Mouse (Mus musculus) right cerebral cortex, postnatal 10 days (tissue): ENCODE results near the gene Bcas2.
A peak's percentile ranks its signal among the peaks of the same experiment; 100 is the strongest.

Experiments used
- DNase-seq, 2 experiments: peaks; one replicate each; pipeline ENCODE4 v3.0.0; 2021; ENCODE audit warnings: low spot score in 2 of 2

The Bcas2 gene

GRCm38 (mm10) chr3:103171505-103172267 is at the start of gene Bcas2:
Bcas2 (plus strand) TSS chr3:103171655.
- DNase-seq, result peak; percentile 99 to 100

GRCm38 (mm10) chr3:103123636-103124035 is 47.8 kb upstream of the Bcas2 start:
- DNase-seq, result no peak

DNA sequence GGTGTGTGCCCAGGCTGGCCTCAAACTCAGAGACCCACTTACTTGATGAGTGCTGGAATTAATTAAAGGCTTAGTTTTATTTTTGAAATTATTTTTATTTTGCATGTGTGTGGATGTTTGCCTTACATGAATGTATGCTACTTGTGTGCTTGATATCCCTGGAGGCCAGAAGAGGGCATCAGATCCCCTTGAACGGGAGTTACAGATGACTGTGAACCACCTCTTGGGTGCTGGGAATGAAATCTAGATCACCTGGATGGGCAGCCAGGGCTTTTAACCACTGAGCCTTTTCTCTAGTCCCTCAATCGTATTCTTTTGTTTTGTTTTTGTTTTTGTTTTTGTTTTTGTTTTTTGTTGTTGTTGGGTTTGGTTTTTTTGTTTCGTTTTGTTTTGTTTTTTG is 45.3 kb upstream of the Bcas2 start:
- DNase-seq, result no peak

DNA sequence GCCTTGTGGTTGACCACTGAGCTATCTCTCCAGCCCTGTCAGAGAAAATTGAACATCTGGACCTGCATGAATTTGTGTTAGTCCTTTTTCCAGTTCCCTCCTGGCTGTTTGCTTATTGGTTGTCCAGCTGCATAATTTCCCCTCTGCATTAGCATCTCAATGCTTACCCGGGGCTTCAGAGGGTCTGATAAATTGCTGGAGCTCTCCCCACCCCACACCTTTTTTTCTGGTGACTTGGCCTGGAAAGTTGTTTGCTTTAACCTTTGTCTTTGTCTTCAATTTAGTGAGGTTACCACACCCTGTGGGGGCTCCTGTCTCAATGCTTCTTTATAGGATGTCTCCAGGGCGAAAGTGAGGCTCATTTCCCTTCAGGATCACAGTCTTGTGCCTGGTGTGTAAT is 44.3 kb upstream of the Bcas2 start:
- DNase-seq, result no peak

DNA sequence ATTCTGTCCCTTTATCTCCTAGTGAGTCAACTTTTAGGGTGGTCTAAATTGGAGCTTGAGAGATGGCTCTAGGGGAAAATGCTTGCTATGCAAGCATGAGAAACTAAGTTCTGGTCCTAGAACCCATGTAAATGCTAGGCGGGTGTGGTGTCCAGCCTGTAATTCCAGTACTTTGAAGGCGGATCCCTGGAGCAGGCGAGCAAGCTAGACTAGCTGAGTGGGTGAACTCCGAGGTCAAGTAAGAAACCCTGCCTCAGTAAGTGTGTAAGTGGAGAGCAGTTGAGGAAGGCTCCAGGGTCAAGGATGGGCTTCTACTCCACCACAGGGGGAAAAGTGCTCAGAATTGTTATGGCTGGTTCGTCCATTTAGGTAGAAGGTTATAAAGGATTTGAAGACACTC is 43.7 kb upstream of the Bcas2 start:
- DNase-seq, result no peak

DNA sequence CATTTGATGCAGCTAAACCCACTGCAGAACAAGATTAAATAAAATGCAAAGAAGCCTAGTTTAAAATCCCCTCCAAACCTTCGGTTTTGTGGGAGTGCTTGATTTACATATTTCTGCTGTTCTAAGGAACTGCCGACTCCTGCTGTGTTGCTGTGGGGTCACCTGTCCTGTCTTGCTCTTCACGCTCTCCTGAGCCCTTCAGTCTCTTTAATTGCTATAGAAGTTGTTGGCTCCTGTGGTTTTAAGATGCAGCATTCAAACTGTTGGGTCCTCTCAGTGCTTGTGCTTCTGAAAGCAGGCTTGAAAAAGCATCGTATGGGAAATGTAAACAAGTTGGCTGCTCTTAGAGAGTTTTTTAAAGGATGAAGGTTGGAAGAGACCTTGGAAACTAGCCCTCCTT is 43.2 kb upstream of the Bcas2 start:
- DNase-seq, result no peak

DNA sequence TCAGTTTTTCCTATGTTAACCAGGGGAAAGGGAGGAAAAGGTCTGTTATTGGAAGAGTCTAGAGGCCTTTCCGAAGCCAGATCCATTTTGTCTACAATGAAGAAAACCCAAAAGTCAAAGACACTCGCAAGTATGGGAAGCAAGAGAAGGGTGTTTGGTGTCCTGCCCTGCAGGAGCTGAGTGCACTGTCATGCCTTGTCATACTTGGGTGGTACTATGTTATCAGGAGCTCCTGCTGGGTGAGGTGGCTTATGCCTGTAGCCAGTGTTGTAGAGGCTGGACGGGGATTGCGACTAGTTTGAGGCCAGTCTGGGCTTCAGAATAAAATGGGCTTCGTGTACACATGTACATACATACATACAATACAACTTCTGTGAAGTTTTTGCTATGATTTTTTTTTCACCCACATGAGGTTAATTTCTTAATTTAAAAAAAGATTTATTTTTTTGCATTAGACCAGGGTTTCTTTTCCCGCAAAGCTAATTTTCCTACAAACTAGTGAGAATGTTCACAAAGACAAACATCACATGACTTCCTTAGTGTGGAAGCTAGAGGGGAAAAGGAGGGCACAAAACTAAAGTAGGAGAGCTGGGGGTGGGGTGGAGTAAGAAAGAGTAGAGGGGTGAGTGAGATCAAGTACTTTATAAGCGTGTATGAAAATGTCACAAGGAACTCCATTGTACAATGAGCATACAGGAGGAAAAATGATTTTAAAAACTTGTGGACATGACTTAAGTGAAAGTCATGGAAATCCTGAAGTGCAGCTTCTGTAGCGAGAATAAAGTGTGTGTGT is 41.9 kb upstream of the Bcas2 start:
- DNase-seq, result no peak

DNA sequence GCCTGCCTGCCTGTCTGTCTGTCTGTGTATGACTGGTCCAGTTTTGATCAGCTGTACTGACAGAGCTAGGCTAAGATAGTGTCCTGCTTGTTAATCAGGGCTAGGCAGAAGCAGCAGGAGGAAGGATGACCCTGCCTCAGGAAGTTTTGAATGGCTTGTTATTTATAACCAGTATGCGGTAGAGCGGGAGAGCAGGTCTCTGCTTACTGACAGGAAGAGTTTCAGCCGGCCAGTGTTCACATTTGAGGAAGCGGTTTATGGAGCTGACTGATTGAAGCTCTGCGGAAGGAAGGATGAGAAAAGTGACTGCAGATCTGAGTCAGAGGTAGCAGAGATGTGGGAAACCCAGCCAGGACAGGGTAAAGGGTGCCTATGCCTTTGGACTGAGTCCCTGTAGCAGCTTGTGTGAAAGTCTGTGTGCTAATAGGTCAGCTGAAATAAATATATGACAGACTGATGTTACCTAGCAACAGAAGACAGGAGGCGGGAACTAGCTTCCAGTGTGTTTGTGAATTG is 41.2 kb upstream of the Bcas2 start:
- peak; percentile 38 to 39 for DNase-seq

GRCm38 (mm10) chr3:103133098-103133497 is 38.4 kb upstream of the Bcas2 start:
- DNase-seq, result no peak

DNA sequence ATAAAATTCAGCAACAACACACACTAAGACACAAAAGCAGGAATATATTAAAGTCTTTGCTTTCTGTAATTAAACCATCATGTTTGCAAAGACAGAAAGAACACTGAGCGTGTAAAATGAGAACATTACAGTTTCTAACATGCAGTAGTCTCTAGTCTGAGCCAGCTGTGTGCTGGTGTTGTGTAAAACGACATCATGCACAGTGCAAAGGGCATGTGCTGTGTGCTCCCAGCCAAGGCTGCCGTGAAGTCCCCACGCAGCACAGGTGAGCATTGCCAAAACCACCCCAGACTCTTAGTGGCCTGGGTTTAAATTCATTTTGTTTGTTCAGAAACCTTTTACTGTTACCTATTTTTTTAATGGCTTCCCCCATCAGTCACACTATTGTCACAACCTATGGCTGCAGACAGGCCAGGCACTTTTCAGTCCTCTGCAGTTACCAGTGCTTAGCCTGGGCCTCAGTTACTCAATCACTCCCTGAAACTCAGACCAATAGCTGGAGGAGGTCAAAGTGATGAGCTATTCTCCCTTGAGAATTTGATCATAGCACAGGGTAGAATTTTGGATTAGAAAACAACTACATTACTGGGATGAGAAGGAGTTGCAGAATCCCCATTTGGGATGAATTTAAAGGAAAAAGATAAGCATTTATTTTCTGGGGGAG is 34.9 kb upstream of the Bcas2 start:
- DNase-seq, result no peak

- DNase-seq, result no peak
Measured at GRCm38 (mm10) chr3:103139047-103139446, 32.4 kb upstream of the Bcas2 start.

DNA sequence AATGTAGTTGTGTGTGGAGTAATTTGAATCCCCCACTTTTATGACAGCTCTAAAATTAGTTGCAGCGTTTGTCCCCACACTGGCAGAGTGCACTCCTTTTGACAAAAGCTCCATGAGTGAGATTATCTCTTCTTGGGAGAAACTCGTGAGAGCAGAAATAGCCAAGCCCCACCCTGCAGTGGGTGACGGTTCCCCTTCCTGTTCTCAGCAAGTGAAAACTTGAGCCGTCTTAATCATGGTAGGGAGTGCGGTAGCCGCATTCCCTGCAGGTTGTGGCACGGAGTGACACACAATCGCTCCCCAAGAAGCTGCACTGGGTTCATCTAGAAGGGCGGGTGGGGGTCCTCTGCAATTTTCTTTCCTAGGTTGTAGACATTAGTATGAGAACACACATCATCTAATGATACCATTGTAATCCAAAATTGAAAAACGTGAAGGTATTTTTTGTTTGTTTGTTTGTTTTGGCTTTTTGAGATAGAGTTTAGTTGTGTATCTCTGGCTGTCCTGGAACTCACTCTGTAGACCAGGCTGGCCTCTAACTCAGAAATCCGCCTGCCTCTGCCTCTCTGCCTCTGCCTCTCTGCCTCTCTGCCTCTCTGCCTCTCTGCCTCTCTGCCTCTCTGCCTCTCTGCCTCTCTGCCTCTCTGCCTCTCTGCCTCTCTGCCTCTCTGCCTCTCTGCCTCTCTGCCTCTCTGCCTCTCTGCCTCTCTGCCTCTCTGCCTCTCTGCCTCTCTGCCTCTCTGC is 31.2 kb upstream of the Bcas2 start:
- DNase-seq, result peak in 1 of 2 experiments; percentile 24

GRCm38 (mm10) chr3:103141287-103141686 is 30.2 kb upstream of the Bcas2 start:
- DNase-seq, result no peak

DNA sequence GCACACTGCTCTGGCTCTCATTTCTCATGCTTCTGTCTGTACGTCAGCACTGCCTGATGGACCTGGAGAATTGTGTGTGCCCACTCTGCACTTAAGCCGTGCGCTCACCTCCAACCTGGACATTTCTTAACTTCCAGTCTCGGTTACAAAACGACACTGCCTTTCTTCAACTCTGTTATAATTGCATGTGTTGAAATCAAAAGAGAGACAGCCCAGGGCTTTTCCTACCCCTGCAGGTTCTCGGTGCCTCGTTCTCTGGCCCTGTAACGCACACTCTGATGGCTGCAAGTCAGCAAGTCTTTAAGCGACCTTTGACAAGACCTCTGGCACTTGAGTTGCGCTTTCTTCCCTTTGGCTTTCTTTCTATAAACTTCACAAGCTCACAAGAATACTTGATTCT is 29.1 kb upstream of the Bcas2 start:
- no peak for DNase-seq

DNA sequence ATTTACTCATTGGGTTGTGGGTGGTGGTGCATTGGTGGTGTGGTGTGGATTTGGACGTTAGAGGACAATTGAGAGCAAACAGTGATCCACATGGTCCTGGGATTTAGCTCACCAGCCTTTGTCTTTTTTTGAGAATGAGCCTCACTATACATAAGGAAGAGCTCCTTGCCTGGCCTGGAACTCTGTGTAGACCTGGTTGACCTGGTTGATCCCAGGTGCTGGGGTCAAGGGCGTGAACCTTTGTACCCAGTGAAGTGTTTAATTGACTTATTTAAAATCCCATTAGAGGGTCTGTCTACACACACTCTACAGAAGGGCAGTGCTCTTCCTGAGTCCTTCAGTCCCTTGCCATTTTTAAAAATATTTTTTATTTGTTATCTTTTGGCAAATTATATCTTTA is 26.1 kb upstream of the Bcas2 start:
- DNase-seq, result no peak

DNA sequence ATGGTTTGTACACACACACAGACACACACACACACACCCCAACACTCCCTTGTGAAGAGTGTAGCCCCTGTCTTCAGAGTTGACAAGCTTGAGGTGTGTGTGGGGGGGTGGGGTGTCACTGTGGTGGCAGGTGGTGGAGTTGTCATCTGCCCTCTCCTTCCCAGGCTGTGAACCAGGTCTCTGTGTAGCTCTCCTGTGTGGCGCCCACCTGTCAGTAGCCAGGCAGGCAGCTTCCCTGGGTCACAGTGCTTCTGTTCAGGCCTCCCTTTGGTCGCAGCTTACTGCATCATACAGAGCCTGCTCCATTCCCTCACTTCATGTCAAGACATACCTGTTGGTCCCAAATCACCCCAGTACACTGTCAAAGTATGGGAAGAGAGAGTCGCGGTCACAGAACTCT is 25.7 kb upstream of the Bcas2 start:
- DNase-seq, result no peak

DNA sequence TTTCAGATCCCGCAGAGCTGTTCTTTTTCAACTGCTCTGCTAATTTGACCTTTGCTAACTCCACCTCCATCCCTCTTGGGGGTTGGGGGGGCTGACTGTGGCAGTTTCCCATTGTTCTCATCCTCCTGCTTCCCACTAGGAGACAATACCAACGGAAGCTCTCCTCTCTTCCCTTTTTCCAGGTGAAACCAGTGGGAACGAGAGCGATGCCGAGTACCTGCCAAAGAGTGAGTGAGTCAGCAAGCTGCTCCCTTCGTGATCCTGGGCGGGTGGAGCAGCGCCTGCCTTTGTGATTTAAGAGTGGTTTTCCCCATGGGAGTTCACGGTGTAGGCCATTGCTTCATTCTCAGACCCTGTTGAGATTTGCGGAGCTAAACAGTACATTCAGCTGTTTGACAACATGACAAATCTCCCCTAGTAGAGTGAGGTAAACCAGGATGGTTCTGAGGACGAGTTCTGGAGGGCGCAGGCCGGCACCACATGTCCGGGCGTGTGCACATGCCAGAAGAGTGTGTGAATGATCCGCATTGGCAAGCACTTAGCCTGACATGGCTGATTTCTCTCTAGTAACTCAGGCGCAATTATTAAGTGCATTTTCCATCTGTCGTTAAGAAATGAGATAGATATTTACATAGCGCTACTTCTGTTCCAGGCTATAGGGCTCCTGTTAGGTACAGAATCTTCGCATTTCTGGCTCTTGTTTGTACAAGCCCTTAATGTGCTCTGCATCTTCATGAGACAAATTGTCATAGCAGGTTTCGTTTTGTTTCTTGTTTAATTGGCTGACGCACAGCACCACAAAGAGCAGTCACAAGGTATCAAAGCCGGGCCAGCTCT is 24.9 kb upstream of the Bcas2 start:
- no peak for DNase-seq

DNA sequence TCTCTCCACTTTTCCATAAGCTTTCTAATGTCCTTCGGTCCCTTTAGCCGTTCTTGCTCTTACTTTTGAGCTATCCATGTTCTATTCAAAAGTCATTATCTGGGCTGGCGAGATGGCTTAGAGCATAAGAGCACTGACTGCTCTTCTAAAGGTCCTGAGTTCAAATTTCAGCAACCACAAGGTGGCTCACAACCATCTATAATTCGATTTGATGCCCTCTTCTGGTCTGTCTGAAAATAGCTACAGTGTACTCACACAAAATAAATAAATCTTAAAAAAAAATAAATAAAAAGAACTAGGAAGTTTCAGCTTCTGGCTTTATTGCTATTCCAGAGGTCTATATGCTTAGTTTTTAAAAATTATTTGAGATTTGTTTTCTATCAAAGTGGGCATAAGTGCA is 23.7 kb upstream of the Bcas2 start:
- DNase-seq, result no peak

DNA sequence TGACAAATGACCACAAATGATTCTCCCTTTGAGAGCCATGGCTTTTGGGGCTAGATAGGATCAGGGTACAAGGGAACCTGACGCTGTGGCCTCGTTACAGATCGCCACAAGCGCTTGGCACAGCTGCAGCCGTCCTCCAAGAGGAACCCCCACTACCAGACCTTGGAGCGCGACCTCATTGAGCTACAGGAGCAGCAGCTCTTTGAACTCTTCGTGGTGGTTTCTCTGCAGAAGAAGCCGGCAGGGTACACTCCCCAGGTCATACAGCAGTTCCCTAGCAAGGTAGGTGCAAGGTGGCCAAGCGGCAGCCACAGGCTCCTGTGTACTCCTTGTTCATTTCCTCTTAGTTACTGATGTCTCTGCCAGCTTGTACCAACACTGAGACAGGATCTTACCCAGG is 22.5 kb upstream of the Bcas2 start:
- no peak for DNase-seq

DNA sequence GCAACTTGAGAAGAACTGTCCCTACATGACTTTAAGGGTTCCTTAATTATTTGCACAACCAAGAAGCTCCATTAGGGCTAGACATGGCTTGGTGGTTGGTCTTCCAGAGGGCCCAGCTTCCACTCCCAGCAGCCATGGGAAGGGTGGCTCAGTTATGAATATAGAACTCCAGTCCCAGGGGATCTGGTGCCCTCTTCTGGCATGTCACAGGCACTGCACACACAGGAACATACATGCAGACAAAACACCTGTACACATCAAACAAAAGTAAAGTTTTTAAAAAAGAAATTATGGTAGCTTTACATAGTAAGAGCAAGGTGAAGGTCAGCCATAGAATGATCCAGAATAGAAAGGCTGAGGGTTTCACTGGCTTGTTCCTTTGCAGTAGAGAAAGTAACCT is 17.7 kb upstream of the Bcas2 start:
- DNase-seq, result no peak
